Mouse (Mus musculus): ENCODE results near the gene Hist1h2bl.
"Not testable (repeated sequence)": the region's sequence is repeated elsewhere in the genome, so short reads cannot be mapped to it uniquely, and the experiment has no call there.

DNA sequence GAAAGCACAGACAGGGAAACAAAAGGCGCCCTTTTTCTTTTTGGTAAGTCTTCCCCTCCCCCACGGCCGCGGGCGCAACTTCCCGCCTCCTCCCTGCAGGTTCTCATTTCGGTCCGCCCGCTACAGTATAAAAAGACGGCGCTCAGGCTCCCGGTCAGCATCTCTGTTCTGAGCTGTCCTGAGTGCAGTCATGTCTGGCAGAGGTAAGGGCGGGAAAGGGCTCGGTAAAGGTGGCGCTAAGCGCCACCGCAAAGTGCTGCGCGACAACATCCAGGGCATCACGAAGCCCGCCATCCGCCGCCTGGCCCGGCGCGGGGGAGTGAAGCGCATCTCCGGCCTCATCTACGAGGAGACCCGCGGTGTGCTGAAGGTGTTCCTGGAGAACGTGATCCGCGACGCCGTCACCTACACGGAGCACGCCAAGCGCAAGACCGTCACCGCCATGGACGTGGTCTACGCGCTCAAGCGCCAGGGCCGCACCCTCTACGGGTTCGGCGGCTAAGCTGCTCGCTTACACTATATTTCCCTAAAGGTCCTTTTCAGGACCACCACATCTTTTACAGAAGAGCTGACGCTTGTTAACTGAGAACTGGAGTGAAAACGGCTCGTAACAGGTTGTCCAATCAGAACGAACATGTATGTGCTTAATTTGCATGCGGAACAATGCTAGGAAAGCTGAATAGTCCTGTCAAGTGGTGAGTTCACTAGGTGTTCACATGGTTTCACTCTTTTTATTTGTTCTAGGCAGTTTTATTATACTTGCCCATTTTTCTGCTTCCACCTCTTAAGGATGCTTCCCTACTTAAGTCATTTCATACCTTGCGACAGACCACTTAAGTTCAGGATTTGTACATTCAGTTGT, 19.2 kb upstream of the Hist1h2bl start, which contains the start of gene Hist1h4j:
- not testable (repeated sequence) for TF ChIP-seq CTCF (IDR thresholded peaks at IDR 0.05; ENCODE audit: extremely low read depth, insufficient read depth, insufficient read length, insufficient replicate concordance)
- peak; percentile 55 for TF ChIP-seq POLR2A (IDR thresholded peaks at IDR 0.05; ENCODE audit: low read depth, low read length)

All from spleen, adult 2 months (tissue).